ENCODE assay signal across 26 mouse cellular contexts in genomic region chr3:107812885-107813284, GRCm38 (mm10).
"Had no signal": no experiment of that assay in that cellular context is flagged by ENCODE, and none has a peak within 500 bp of the region (broad histone marks: within the 10 kb centered on the region; RNA-seq: fewer than 3 reads in every experiment).

No protein-coding gene starts in this region.

- H3K9me3 ChIP-seq: heart, embryonic 13.5 days; heart, embryonic 15.5 days; hindbrain, embryonic 12.5 days; intestine, embryonic 15.5 days; limb, embryonic 10.5 days; limb, embryonic 12.5 days; liver, embryonic 12.5 days had no signal

- ATAC-seq: hindbrain, embryonic 16.5 days; inflammation-experienced regulatory T-cells, adult 6 months; intestine, embryonic 15.5 days; intestine, postnatal 0 days had no signal

- H3K9ac ChIP-seq: heart, embryonic 13.5 days; heart, embryonic 15.5 days; hindbrain, embryonic 12.5 days; hindbrain, embryonic 14.5 days; intestine, embryonic 15.5 days; limb, embryonic 12.5 days; liver, embryonic 12.5 days; liver, embryonic 14.5 days had no signal

- H3K27me3 ChIP-seq: heart, embryonic 13.5 days; heart, embryonic 15.5 days; hindbrain, embryonic 12.5 days; intestine, embryonic 15.5 days; limb, embryonic 12.5 days had no signal

- H3K27ac ChIP-seq: heart, adult 2 months; heart, embryonic 13.5 days; heart, embryonic 15.5 days; hindbrain, embryonic 12.5 days; hindbrain, embryonic 14.5 days; intestine, embryonic 15.5 days; layer of hippocampus, adult 2 months; left cerebral cortex, adult 2 months; limb, embryonic 12.5 days; liver, embryonic 12.5 days; liver, embryonic 14.5 days had no signal

- DNase-seq: gastrocnemius, postnatal 14 days; gastrocnemius, postnatal 36 days; heart, adult 2 months; heart, postnatal 14 days; heart, postnatal 36 days; kidney, adult 18-20 months; kidney, adult 8-10 months; kidney, postnatal 10 days; kidney, postnatal 25 days; kidney, postnatal 4 days; liver had no signal

- H3K4me3 ChIP-seq: heart, adult 2 months; heart, embryonic 13.5 days; heart, embryonic 15.5 days; hindbrain, embryonic 12.5 days; intestine, embryonic 15.5 days; layer of hippocampus, adult 2 months; left cerebral cortex, adult 2 months; limb, embryonic 10.5 days; limb, embryonic 12.5 days; liver, embryonic 12.5 days had no signal

- H3K4me2 ChIP-seq: heart, embryonic 11.5 days; heart, embryonic 13.5 days; heart, embryonic 15.5 days; hindbrain, embryonic 12.5 days; hindbrain, embryonic 14.5 days; intestine, embryonic 15.5 days; limb, embryonic 12.5 days; liver, embryonic 12.5 days had no signal

- H3K36me3 ChIP-seq: heart, embryonic 13.5 days; heart, embryonic 15.5 days; hindbrain, embryonic 12.5 days; intestine, embryonic 15.5 days; limb, embryonic 10.5 days; limb, embryonic 12.5 days; liver, embryonic 12.5 days had no signal
